Mouse (Mus musculus): ENCODE data around the gene Trim59. TPM values are rescaled to one million over a fixed set of nuclear protein-coding genes. Genes with fewer than 3 reads are reported as not detected.
A peak's percentile ranks its signal among the peaks of the same experiment; 100 is the strongest.

The Trim59 gene
- polyA plus RNA-seq (2015; fragmentation: Nextera tagmentation; extraction: Ambion mirVana), result 143 and 145 TPM in 2 replicates

GRCm38 (mm10) chr3:69044645-69045399, at the start of gene Trim59:
TSS of gene Trim59 (minus strand) at chr3:69044755.
- Histone ChIP-seq H3K9ac (peak within 1 kb of the TSS; percentile 97), H3K27ac (replicated peaks) (peak within 1 kb of the TSS; percentile 98), H3K4me2 (peak within 1 kb of the TSS; percentile 82), H3K4me3 (replicated peaks) (peak within 1 kb of the TSS; percentile 96), H3K4me1 (replicated peaks) (peaks cover 40% of the 10 kb centered on the region), H3K36me3 (replicated peaks) (peaks cover 26% of the 10 kb centered on the region), H3K27me3 (no peaks in the 10 kb centered on the region), H3K9me3 (replicated peaks) (no peaks in the 10 kb centered on the region)
- WGBS (ENCODE audit: insufficient replicate concordance), result under 1% methylated on average over 74 of the region's 80 CpGs
- ATAC-seq (ENCODE audit: insufficient read depth), result peak; percentile 94

DNA sequence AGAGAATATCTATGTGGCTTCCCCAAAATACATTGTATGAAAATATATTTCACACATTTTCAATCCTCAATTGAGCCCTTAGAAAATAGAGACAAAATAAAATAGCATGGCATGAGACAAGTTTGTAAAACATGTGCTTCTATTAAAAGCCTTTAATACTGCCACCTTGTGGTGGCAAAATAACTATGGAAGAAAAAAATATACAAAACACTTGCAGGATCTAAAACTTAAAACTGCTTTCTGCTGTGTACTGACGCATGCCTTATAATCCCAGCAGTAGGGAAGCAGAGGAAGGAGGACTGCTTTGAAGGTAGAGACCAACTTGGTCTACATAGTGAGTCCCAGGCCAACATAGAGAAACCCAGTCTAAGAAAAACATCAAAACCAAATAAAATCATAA, 19.4 kb upstream of the Trim59 start:
- Histone ChIP-seq H3K27me3 (no peaks in the 10 kb centered on the region), H3K36me3 (replicated peaks) (0 out of 2 replicates have a peak, but pooled peaks cover 3% of the 10 kb centered on the region), H3K4me1 (replicated peaks) (peaks cover 17% of the 10 kb centered on the region), H3K9ac (no peak overlapping the region), H3K27ac (replicated peaks) (peak overlapping the region; percentile 69), H3K4me2 (no peak overlapping the region), H3K9me3 (replicated peaks) (no peaks in the 10 kb centered on the region), H3K4me3 (replicated peaks) (no peak overlapping the region)
- 38% methylated on average over 1 of the region's 1 CpGs for WGBS (ENCODE audit: insufficient replicate concordance)
- ATAC-seq (ENCODE audit: insufficient read depth), result no peak

- Histone ChIP-seq H3K4me3 (replicated peaks) (no peak overlapping the region), H3K27me3 (no peaks in the 10 kb centered on the region), H3K9ac (no peak overlapping the region), H3K4me1 (replicated peaks) (peaks cover 18% of the 10 kb centered on the region), H3K36me3 (replicated peaks) (0 out of 2 replicates have a peak, but pooled peaks cover 3% of the 10 kb centered on the region), H3K4me2 (no peak overlapping the region), H3K9me3 (replicated peaks) (no peaks in the 10 kb centered on the region), H3K27ac (replicated peaks) (no peak overlapping the region; the same call in 1 of the 2 replicates)
- 32% methylated on average over 1 of the region's 1 CpGs for WGBS (ENCODE audit: insufficient replicate concordance)
- ATAC-seq (ENCODE audit: insufficient read depth), result no peak
Measured at GRCm38 (mm10) chr3:69062764-69063163, 18.2 kb upstream of the Trim59 start.

DNA sequence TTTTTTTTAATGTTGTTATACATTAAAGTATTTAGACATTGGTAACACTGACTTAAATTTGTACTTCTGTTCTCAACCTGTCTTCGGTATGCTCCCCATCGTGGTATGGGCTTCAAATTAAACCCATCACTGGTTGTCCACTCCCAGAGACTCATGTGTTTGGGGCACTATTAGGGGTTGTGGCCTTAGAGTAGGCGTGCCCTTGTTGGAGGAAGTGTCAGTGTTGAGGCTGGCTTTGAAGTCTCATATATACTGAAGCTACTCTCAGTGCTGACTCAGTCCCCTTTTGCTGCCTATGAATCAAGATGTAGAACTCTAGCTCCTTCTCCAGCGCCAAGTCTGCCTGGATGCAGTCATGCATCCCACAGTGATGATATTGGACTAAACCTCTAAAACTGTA, 16.1 kb upstream of the Trim59 start:
- H3K4me2 ChIP-seq, result no peak overlapping the region
- no peak overlapping the region for H3K9ac ChIP-seq
- no peaks in the 10 kb centered on the region for H3K27me3 ChIP-seq
- H3K4me1 ChIP-seq (replicated peaks), result peaks cover 38% of the 10 kb centered on the region
- H3K36me3 ChIP-seq (replicated peaks), result 0 out of 2 replicates have a peak, but pooled peaks cover 3% of the 10 kb centered on the region
- no peak overlapping the region for H3K27ac ChIP-seq (replicated peaks)
- WGBS (ENCODE audit: insufficient replicate concordance), result 85% methylated on average over 4 of the region's 4 CpGs
- H3K4me3 ChIP-seq (replicated peaks), result no peak overlapping the region
- H3K9me3 ChIP-seq (replicated peaks), result no peaks in the 10 kb centered on the region
- no peak for ATAC-seq (ENCODE audit: insufficient read depth)

GRCm38 (mm10) chr3:69055871-69056270, 11.3 kb upstream of the Trim59 start:
- no peak for ATAC-seq (ENCODE audit: insufficient read depth)
- H3K4me2 ChIP-seq, result peak overlapping the region; percentile 66
- WGBS (ENCODE audit: insufficient replicate concordance), result 67% methylated on average over 3 of the region's 3 CpGs
- peak overlapping the region; percentile 62 for H3K9ac ChIP-seq
- H3K36me3 ChIP-seq (replicated peaks), result no peaks in the 10 kb centered on the region
- H3K9me3 ChIP-seq (replicated peaks), result no peaks in the 10 kb centered on the region
- H3K4me1 ChIP-seq (replicated peaks), result peaks cover 70% of the 10 kb centered on the region
- no peak overlapping the region for H3K4me3 ChIP-seq (replicated peaks)
- peak overlapping the region; percentile 99 for H3K27ac ChIP-seq (replicated peaks)
- H3K27me3 ChIP-seq, result no peaks in the 10 kb centered on the region

GRCm38 (mm10) chr3:69054760-69055432, 10.3 kb upstream of the Trim59 start:
- H3K27ac ChIP-seq (replicated peaks), result peak overlapping the region; percentile 99
- H3K4me3 ChIP-seq (replicated peaks), result peak overlapping the region; percentile 31
- 33% methylated on average over 7 of the region's 7 CpGs for WGBS (ENCODE audit: insufficient replicate concordance)

DNA sequence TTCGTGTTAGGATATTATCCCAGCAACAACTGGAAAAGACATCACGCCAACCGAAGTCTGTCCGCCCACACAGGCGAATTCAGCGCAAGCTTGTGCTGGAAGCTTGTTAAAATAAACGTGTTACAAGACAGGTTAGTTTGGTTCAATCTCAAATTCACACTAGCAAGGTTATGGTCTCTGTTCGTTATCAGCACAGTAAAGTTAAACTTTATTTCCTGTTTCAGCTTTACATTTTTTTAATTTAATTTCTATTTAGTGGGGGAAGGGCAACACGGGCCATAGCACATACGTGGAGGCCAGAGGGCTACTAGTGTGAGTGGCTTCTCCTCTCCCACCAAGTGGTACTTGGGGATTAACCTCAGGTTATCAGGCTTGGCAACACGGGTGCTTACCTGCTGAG, 7.3 kb upstream of the Trim59 start:
- Histone ChIP-seq H3K4me3 (replicated peaks) (no peak overlapping the region), H3K36me3 (replicated peaks) (no peaks in the 10 kb centered on the region), H3K9ac (no peak overlapping the region), H3K4me2 (no peak overlapping the region), H3K27ac (replicated peaks) (peak overlapping the region; percentile 14; the same call in 1 of the 2 replicates), H3K9me3 (replicated peaks) (no peaks in the 10 kb centered on the region), H3K27me3 (no peaks in the 10 kb centered on the region), H3K4me1 (replicated peaks) (peaks cover 65% of the 10 kb centered on the region)
- ATAC-seq (ENCODE audit: insufficient read depth), result no peak
- WGBS (ENCODE audit: insufficient replicate concordance), result 79% methylated on average over 11 of the region's 11 CpGs

More at GRCm38 (mm10) chr3:69054760-69055432, 10.3 kb upstream of the Trim59 start:
- no peaks in the 10 kb centered on the region for H3K27me3 ChIP-seq
- H3K4me2 ChIP-seq, result peak overlapping the region; percentile 66
- no peaks in the 10 kb centered on the region for H3K9me3 ChIP-seq (replicated peaks)
- peak overlapping the region; percentile 62 for H3K9ac ChIP-seq
- H3K4me1 ChIP-seq (replicated peaks), result peaks cover 64% of the 10 kb centered on the region
- peak; percentile 100 for ATAC-seq (ENCODE audit: insufficient read depth)
- no peaks in the 10 kb centered on the region for H3K36me3 ChIP-seq (replicated peaks)

- Histone ChIP-seq H3K27me3 (no peaks in the 10 kb centered on the region), H3K4me2 (no peak overlapping the region), H3K4me3 (replicated peaks) (no peak overlapping the region), H3K36me3 (replicated peaks) (no peaks in the 10 kb centered on the region), H3K9me3 (replicated peaks) (no peaks in the 10 kb centered on the region), H3K27ac (replicated peaks) (no peak overlapping the region), H3K4me1 (replicated peaks) (peaks cover 56% of the 10 kb centered on the region), H3K9ac (no peak overlapping the region)
- WGBS (ENCODE audit: insufficient replicate concordance), result 83% methylated on average over 6 of the region's 6 CpGs
- ATAC-seq (ENCODE audit: insufficient read depth), result no peak
Measured at GRCm38 (mm10) chr3:69049011-69049410, 4.5 kb upstream of the Trim59 start.

DNA sequence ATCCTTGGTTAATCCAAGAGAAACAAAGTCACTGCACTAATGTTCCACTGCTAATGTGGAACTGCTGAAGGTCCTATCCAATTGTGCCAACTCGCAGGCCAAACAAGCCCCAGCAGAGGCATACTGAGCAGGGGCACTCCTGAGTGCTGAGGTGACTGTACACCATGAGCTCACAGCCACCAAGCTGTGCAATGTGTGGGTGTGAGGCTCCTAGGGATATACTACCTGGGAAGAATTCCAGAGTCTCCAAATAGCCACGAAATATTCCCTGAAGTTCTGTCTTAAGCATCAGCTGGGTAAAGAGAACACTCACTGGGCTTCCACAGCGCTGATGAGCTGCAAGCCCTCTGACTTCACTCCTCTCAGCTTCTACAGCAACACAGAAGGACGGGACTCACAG, 3.1 kb upstream of the Trim59 start:
- H3K27ac ChIP-seq (replicated peaks), result peak overlapping the region; percentile 41; the same call in 1 of the 2 replicates

GRCm38 (mm10) chr3:69046509-69046908, 2.0 kb upstream of the Trim59 start:
- Histone ChIP-seq H3K27me3 (no peaks in the 10 kb centered on the region), H3K4me3 (replicated peaks) (peak overlapping the region; percentile 96), H3K9ac (peak overlapping the region; percentile 97; the same call in 1 of the 2 replicates), H3K36me3 (replicated peaks) (peaks cover 11% of the 10 kb centered on the region), H3K9me3 (replicated peaks) (no peaks in the 10 kb centered on the region), H3K4me2 (peak overlapping the region; percentile 82), H3K4me1 (replicated peaks) (peaks cover 35% of the 10 kb centered on the region), H3K27ac (replicated peaks) (peak overlapping the region; percentile 98)
- ATAC-seq (ENCODE audit: insufficient read depth), result no peak
- WGBS (ENCODE audit: insufficient replicate concordance), result 22% methylated on average over 4 of the region's 4 CpGs

More for the DNA sequence above, 3.1 kb upstream of the Trim59 start:
- Histone ChIP-seq H3K36me3 (replicated peaks) (peaks cover 5% of the 10 kb centered on the region), H3K4me1 (replicated peaks) (peaks cover 44% of the 10 kb centered on the region), H3K4me3 (replicated peaks) (no peak overlapping the region), H3K9ac (no peak overlapping the region), H3K4me2 (no peak overlapping the region), H3K27me3 (no peaks in the 10 kb centered on the region), H3K9me3 (replicated peaks) (no peaks in the 10 kb centered on the region)
- ATAC-seq (ENCODE audit: insufficient read depth), result no peak
- WGBS (ENCODE audit: insufficient replicate concordance), result 83% methylated on average over 4 of the region's 4 CpGs

DNA sequence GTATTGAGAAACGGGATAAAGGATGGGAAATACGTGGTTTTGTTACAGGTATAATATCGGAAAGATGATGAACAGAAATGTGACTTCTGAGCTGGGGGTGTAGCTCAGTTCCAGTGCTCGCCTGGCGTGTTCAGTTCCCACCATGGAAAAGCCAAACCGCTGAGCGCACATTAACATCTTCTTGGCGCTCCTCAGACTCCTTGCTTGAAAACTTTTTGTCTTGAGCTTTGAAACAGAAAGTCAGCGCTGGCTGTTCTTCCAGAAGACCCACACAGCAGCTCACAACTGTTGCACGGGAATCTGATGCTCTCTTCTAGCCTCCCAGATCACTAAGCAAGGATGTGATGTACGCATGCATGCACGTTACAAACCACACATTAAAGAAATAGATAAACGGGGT, 1.2 kb upstream of the Trim59 start:
- Histone ChIP-seq H3K4me3 (replicated peaks) (peak overlapping the region; percentile 96), H3K27ac (replicated peaks) (peak overlapping the region; percentile 98), H3K9ac (peak overlapping the region; percentile 97), H3K4me1 (replicated peaks) (peaks cover 35% of the 10 kb centered on the region), H3K4me2 (peak overlapping the region; percentile 82), H3K27me3 (no peaks in the 10 kb centered on the region), H3K9me3 (replicated peaks) (no peaks in the 10 kb centered on the region), H3K36me3 (replicated peaks) (peaks cover 18% of the 10 kb centered on the region)
- no peak for ATAC-seq (ENCODE audit: insufficient read depth)
- WGBS (ENCODE audit: insufficient replicate concordance), result 24% methylated on average over 13 of the region's 13 CpGs

All from liver, embryonic 15.5 days (tissue).